Mouse (Mus musculus): ENCODE measurements around the gene Gm20532. TPM values are rescaled to one million over a fixed set of nuclear protein-coding genes. Genes with fewer than 3 reads are reported as not detected.

The Gm20532 gene
- polyA plus RNA-seq, 1 experiment from 2014 or later = not detected

DNA sequence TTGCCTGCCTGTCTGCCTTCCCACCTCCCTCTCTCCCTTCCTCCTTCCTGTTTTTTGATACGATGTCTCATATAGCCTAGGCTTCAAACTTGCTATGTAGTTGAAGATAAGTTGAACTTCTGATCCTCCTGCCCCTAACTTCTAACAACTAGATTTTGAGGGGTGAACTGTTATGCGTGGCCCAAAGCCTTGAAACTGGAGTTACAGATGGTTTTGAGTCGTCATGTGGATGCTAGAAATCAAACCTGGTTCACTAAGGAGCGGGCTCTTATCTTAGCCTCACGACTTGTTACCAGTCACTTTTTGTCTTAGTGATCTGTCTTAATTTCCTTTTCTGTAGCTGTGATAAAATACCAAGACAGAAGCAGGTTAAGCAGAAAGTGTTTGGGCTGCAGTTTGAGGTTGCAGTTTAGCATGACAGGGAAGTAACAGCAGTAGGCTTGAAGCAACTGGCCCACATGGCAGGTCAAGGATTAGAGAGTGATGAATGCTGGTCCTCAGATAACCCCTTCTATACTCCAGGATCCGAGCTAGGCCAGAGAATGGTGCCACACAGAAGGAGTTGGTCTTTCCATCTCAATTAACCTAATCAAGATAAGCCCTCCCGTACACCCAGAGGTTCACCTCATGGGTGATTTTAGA, 54.7 kb downstream of the Gm20532 start:
- no peaks in the 10 kb centered on the region for H3K9me3 ChIP-seq (ENCODE audit: low read length)
- no peak overlapping the region for H3K27ac ChIP-seq (ENCODE audit: low read length)
- no peak overlapping the region for H3K4me2 ChIP-seq (replicated peaks; ENCODE audit: low read depth, low read length)
- no peak for ATAC-seq (ENCODE audit: low FRiP score, low TSS enrichment)
- no peak overlapping the region for H3K9ac ChIP-seq (replicated peaks; ENCODE audit: low read length)
- H3K4me1 ChIP-seq (ENCODE audit: insufficient read depth, low read length) = peaks cover 24% of the 10 kb centered on the region
- peaks cover 23% of the 10 kb centered on the region for H3K36me3 ChIP-seq (ENCODE audit: insufficient read depth, low read length)
- WGBS = 79% methylated on average over 7 of the region's 7 CpGs
- H3K27me3 ChIP-seq (ENCODE audit: insufficient read depth, low read length) = no peaks in the 10 kb centered on the region
- H3K4me3 ChIP-seq (ENCODE audit: low read length) = no peak overlapping the region

DNA sequence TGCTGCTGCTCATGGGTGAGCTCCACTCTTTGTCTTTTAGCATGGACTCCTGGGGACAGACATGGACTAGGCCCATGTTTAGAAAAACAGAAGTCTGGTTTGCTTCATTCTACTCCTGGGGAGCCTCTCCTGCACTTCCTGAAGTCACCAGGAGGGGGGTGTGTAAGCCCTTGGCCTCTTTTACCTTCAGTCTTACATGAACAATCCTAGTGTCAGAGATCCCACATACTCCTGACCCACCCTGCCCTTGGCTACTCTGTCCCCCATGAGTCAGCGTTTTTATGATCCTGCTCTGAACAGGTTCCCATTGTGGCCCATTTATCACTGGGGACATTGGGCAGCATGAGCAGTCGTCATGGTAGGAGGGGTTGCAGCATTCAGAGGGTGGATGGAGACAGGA, 57.5 kb downstream of the Gm20532 start:
- ATAC-seq (ENCODE audit: low FRiP score, low TSS enrichment) = no peak
- Histone ChIP-seq H3K4me1 (ENCODE audit: insufficient read depth, low read length) (peaks cover 5% of the 10 kb centered on the region), H3K9me3 (ENCODE audit: low read length) (no peaks in the 10 kb centered on the region), H3K4me3 (ENCODE audit: low read length) (no peak overlapping the region), H3K9ac (replicated peaks; ENCODE audit: low read length) (no peak overlapping the region), H3K36me3 (ENCODE audit: insufficient read depth, low read length) (no peaks in the 10 kb centered on the region), H3K4me2 (replicated peaks; ENCODE audit: low read depth, low read length) (no peak overlapping the region), H3K27ac (ENCODE audit: low read length) (no peak overlapping the region), H3K27me3 (ENCODE audit: insufficient read depth, low read length) (no peaks in the 10 kb centered on the region)
- WGBS = 51% methylated on average over 2 of the region's 2 CpGs

DNA sequence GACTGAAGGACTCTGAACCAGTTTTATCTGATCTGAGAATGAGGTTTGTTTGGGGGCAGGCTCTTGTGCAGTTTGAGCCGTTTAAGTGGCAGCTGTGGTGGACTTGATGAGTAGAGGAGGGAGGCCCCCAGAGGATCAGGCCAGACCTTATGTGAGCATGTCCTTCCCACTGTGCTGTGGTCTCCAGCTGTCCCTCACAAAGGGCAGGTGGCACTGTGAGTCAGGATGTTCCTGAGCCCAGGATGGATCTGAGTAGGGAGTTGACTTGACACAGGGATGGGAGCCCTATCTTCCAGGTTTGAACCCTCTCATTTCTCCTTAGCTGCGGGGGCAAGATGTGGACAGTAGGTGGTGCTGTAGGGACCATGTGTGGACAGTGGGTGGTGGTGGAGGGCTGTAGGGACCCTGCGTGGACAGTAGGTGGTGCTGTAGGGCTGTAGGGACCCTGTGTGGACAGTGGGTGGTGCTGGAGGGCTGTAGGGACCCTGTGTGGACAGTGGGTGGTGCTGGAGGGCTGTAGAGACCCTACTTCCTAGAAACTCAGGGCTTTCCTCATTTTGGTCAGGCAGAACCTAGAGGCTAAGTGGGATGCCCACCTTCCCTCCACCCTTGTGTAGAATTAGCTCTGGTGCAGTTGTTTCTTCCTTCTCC, 60.3 kb downstream of the Gm20532 start:
- 18% methylated on average over 3 of the region's 3 CpGs for WGBS

DNA sequence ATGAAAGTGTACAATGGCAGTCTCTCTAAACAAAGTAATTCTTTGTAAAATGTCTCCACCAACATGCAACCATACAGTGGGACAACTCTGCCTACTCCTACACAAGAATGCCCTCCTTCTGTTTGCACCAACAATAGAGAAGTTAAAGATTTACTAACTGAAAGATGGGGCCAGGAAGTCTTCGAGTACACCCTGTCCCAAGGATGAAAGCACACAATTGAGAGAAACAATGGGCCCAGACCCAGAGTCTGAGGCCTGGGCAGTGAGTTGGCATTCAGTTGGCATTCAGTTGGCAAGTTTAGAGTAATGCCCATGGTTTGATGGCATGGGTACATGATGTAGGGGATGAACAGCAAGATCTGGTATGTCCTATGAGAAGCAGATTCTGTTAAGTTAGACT, 68.2 kb downstream of the Gm20532 start:
- Histone ChIP-seq H3K27ac (ENCODE audit: low read length) (no peak overlapping the region), H3K9ac (replicated peaks; ENCODE audit: low read length) (no peak overlapping the region), H3K36me3 (ENCODE audit: insufficient read depth, low read length) (no peaks in the 10 kb centered on the region), H3K9me3 (ENCODE audit: low read length) (no peaks in the 10 kb centered on the region), H3K4me1 (ENCODE audit: insufficient read depth, low read length) (no peaks in the 10 kb centered on the region), H3K4me2 (replicated peaks; ENCODE audit: low read depth, low read length) (no peak overlapping the region), H3K27me3 (ENCODE audit: insufficient read depth, low read length) (no peaks in the 10 kb centered on the region), H3K4me3 (ENCODE audit: low read length) (no peak overlapping the region)
- no peak for ATAC-seq (ENCODE audit: low FRiP score, low TSS enrichment)
- WGBS = 52% methylated on average over 1 of the region's 1 CpGs

More for the DNA sequence above, 60.3 kb downstream of the Gm20532 start:
- Histone ChIP-seq H3K9ac (replicated peaks; ENCODE audit: low read length) (no peak overlapping the region), H3K4me2 (replicated peaks; ENCODE audit: low read depth, low read length) (no peak overlapping the region), H3K4me3 (ENCODE audit: low read length) (no peak overlapping the region), H3K9me3 (ENCODE audit: low read length) (no peaks in the 10 kb centered on the region), H3K27me3 (ENCODE audit: insufficient read depth, low read length) (no peaks in the 10 kb centered on the region), H3K4me1 (ENCODE audit: insufficient read depth, low read length) (no peaks in the 10 kb centered on the region), H3K27ac (ENCODE audit: low read length) (no peak overlapping the region), H3K36me3 (ENCODE audit: insufficient read depth, low read length) (no peaks in the 10 kb centered on the region)
- peak; percentile 93 for ATAC-seq (ENCODE audit: low FRiP score, low TSS enrichment)

DNA sequence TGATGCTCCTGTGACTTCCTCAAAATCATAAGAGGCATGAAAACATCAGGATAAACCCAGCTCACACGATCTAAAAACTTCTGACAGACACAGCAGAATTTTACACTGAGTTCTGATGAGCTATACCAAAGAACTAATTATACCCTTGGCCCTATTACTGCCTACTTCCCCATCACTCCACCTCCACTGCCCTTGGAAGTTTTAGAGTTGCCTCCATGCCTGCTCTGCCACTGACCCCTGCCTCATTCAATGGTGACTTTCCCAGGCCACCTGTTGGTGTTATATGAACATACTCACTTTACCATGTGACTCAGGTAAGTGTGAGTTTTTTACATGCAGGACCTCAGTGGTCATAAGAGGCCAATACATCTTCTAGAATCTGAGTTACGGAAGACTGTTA, 71.0 kb downstream of the Gm20532 start:
- Histone ChIP-seq H3K9ac (replicated peaks; ENCODE audit: low read length) (no peak overlapping the region), H3K4me1 (ENCODE audit: insufficient read depth, low read length) (peaks cover 4% of the 10 kb centered on the region), H3K4me2 (replicated peaks; ENCODE audit: low read depth, low read length) (no peak overlapping the region), H3K4me3 (ENCODE audit: low read length) (no peak overlapping the region), H3K36me3 (ENCODE audit: insufficient read depth, low read length) (no peaks in the 10 kb centered on the region), H3K27me3 (ENCODE audit: insufficient read depth, low read length) (no peaks in the 10 kb centered on the region), H3K9me3 (ENCODE audit: low read length) (no peaks in the 10 kb centered on the region), H3K27ac (ENCODE audit: low read length) (no peak overlapping the region)
- no peak for ATAC-seq (ENCODE audit: low FRiP score, low TSS enrichment)
- 95% methylated on average over 2 of the region's 2 CpGs for WGBS

DNA sequence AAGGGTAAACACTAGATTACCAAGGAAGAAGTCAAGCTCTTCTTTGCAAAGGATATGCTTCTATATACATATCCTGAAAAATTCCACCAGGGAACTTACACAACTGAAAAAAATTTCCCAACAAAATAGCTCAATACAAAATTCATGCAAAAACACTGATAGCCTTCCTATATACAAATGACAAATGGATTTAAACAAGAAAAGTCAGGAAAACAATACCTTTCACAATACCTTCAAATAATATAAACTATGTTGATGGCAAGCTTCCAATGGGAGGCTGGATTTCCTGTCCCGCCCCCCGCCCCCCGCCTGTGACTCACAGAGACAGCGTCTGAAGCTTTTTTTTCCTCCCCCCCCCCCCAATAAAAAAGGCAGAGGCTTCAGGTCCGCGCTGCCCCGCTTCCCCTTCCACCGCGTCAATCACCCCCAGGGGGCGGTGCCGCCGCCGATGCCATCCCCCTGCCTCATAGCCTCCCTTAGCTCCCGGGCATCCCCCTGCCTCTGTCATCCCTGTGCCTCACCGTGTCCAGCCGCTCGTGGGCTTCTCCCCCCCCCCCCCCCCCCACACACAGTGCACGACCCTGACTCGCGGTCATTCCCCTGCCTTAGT, 74.8 kb downstream of the Gm20532 start:
- peaks cover 4% of the 10 kb centered on the region for H3K4me1 ChIP-seq (ENCODE audit: insufficient read depth, low read length)
- WGBS = under 1% methylated on average over 16 of the region's 20 CpGs

DNA sequence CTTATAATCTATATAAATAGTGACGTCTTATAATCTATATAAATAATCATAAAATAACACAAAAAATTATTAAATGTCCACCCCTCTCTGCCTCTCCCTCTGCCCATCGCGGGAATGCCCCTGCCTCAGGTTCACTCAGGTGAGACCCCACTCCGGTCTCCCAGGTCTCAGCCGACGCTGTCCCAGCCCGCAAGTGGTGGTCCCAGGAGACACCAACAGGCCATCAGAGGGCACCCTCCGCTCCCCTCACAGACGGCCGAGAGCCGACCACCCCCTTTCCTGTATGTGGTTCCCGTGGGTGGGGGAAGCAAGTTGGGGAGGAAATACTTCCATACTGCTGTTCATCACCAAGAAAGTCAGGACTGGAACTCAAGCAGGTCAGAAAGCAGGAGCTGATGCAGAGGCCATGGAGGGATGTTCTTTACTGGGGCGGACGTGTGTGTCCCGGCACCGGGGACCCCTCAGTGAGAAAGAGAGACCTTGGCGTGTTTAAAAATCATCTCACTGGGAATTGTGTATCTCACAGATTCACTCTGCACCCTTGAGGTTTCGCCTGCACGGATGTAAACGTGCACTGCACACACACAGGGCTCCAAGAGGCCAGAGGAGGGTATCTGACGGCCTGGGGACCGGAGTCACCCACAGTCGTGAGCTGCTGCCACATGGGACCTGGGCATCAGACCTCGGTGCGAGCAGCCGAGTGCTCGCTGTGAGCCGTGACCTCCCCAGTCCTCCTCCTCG, 75.5 kb downstream of the Gm20532 start:
- H3K27me3 ChIP-seq (ENCODE audit: insufficient read depth, low read length) = no peaks in the 10 kb centered on the region
- peak overlapping the region; percentile 50 for H3K9ac ChIP-seq (replicated peaks; ENCODE audit: low read length)
- H3K4me1 ChIP-seq (ENCODE audit: insufficient read depth, low read length) = peaks cover 4% of the 10 kb centered on the region
- H3K9me3 ChIP-seq (ENCODE audit: low read length) = no peaks in the 10 kb centered on the region
- H3K4me2 ChIP-seq (replicated peaks; ENCODE audit: low read depth, low read length) = peak overlapping the region; percentile 74
- H3K4me3 ChIP-seq (ENCODE audit: low read length) = peak overlapping the region; percentile 42
- WGBS = 44% methylated on average over 29 of the region's 29 CpGs
- H3K27ac ChIP-seq (ENCODE audit: low read length) = no peak overlapping the region
- peak; percentile 61; the same call in 1 of the 2 replicates for ATAC-seq (ENCODE audit: low FRiP score, low TSS enrichment)
- no peaks in the 10 kb centered on the region for H3K36me3 ChIP-seq (ENCODE audit: insufficient read depth, low read length)

More for the DNA sequence above, 74.8 kb downstream of the Gm20532 start:
- Histone ChIP-seq H3K4me3 (ENCODE audit: low read length) (peak overlapping the region; percentile 42), H3K9ac (replicated peaks; ENCODE audit: low read length) (peak overlapping the region; percentile 50), H3K27me3 (ENCODE audit: insufficient read depth, low read length) (no peaks in the 10 kb centered on the region), H3K27ac (ENCODE audit: low read length) (no peak overlapping the region), H3K36me3 (ENCODE audit: insufficient read depth, low read length) (no peaks in the 10 kb centered on the region), H3K9me3 (ENCODE audit: low read length) (no peaks in the 10 kb centered on the region), H3K4me2 (replicated peaks; ENCODE audit: low read depth, low read length) (peak overlapping the region; percentile 74)
- ATAC-seq (ENCODE audit: low FRiP score, low TSS enrichment) = no peak

DNA sequence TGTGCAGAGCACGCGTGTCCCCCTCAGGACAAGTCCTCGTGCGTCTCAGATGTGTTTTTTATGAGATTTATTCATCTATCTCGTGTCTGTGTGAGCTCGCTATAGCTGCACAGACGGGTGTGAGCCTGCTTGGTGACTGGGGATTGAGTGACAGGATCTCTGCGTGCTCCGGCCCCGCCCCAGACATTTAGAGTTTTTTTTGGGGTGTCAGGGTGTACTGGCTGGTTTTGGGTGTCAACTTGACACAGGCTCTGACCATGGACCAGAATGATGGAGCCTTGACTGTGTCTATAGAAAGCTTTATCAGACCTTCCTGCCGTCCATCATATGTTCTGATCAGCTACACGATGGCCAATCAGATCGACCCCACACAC, 76.1 kb downstream of the Gm20532 start:
- no peaks in the 10 kb centered on the region for H3K9me3 ChIP-seq (ENCODE audit: low read length)
- WGBS = 70% methylated on average over 13 of the region's 13 CpGs
- no peaks in the 10 kb centered on the region for H3K36me3 ChIP-seq (ENCODE audit: insufficient read depth, low read length)
- H3K4me1 ChIP-seq (ENCODE audit: insufficient read depth, low read length) = peaks cover 4% of the 10 kb centered on the region
- no peak overlapping the region for H3K4me3 ChIP-seq (ENCODE audit: low read length)
- no peak for ATAC-seq (ENCODE audit: low FRiP score, low TSS enrichment)
- no peaks in the 10 kb centered on the region for H3K27me3 ChIP-seq (ENCODE audit: insufficient read depth, low read length)
- H3K4me2 ChIP-seq (replicated peaks; ENCODE audit: low read depth, low read length) = no peak overlapping the region
- H3K27ac ChIP-seq (ENCODE audit: low read length) = no peak overlapping the region
- no peak overlapping the region for H3K9ac ChIP-seq (replicated peaks; ENCODE audit: low read length)

DNA sequence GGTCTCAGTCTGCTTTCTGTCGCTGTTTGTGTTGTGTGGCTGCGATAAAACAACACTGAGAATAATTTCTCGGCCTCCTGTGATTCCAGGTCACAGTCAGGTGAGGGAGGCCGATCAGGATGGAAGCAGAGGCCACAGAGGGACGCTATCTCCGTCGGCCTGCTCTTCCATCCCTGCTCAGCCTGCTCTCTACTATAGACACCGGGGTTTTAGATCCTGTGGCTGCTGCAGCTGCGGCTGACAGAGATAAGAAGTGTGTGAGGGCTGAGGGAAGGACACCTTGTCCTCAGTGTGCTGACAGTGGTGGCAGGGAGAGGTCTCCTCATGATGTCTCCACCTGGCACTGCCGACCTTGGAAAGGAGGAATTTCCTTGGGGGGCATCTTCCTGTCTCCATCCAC, 76.7 kb downstream of the Gm20532 start:
- H3K36me3 ChIP-seq (ENCODE audit: insufficient read depth, low read length) = no peaks in the 10 kb centered on the region
- no peak overlapping the region for H3K27ac ChIP-seq (ENCODE audit: low read length)
- ATAC-seq (ENCODE audit: low FRiP score, low TSS enrichment) = no peak
- no peak overlapping the region for H3K4me3 ChIP-seq (ENCODE audit: low read length)
- H3K9me3 ChIP-seq (ENCODE audit: low read length) = no peaks in the 10 kb centered on the region
- H3K9ac ChIP-seq (replicated peaks; ENCODE audit: low read length) = no peak overlapping the region
- H3K4me1 ChIP-seq (ENCODE audit: insufficient read depth, low read length) = peaks cover 4% of the 10 kb centered on the region
- WGBS = 85% methylated on average over 10 of the region's 10 CpGs
- H3K4me2 ChIP-seq (replicated peaks; ENCODE audit: low read depth, low read length) = no peak overlapping the region
- no peaks in the 10 kb centered on the region for H3K27me3 ChIP-seq (ENCODE audit: insufficient read depth, low read length)
